Mouse (Mus musculus) gastrocnemius, adult 18-20 months (tissue): ENCODE results near the gene Olfr729. TPM values are rescaled to one million over a fixed set of nuclear protein-coding genes. Genes with fewer than 3 reads are reported as not detected.

Experiments used
- DNase-seq: peaks from one replicate; pipeline ENCODE4 v3.0.0; 2021; ENCODE audit warnings: low spot score
- long read RNA-seq, 2 experiments: library from polyadenylated mRNA; stranded (forward); transcript quantifications; one replicate each; pipeline ENCODE4 v2.0.0; 2021
- total RNA-seq, 2 experiments: library from RNA; stranded (reverse); gene quantifications; 2 replicates each; pipeline ENCODE4 v1.2.3; 2021

Gene Olfr729
- not detected for total RNA-seq
- long read RNA-seq, experiment 1: 0 reads
- long read RNA-seq, experiment 2: 0 reads

GRCm38 (mm10) chr14:50152810-50153209, at the start of gene Olfr729:
Gene Olfr729, minus strand, starts transcription at chr14:50152910.
- no peak for DNase-seq

DNA sequence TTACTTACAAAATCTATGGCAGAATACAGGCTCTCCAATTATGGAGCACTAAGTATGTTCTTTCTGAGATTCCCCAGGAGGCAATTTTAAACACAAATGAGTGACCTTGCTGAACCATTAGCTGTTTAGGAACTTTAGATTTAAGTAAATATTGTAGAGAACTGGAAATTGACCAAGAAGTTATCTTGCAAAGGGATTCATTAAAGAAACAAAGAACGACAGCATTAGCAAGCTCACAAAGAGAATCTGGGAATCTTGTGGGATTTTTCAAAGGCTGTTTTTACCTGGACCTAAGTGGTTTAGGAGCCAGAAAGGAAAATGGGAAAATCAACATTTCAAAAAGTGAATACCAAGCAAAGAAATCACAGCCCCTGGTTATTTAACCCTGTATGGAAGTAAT, 35.4 kb upstream of the Olfr729 start, which contains the start of gene Olfr730:
Gene Olfr730 (minus strand): TSS at position 101 of the 400 bp plus-strand sequence.
- no peak for DNase-seq

- no peak for DNase-seq
Measured at GRCm38 (mm10) chr14:50142580-50142979, 10.1 kb downstream of the Olfr729 start, which contains the start of gene Olfr728. Gene Olfr728, minus strand, starts transcription at chr14:50142680.

DNA sequence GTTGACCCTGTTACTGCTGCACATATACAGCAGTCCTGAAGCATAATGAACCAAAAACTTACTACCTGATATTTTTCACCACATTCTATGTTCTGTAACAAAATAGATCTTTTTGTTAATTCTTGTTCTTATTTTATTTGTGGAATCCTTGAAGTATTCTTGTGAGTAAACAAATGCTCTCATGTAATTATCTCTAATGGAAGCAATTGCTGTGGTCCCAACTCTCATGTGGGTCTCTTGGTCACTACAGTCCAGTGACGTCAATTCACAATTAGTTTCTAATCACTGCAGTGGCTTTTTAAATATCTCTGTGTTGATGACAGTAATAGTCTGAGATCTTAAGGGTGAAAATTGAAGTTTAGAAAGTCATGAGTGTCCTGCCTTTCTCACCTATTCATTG, 29.8 kb downstream of the Olfr729 start, which contains the start of gene Olfr727:
Gene Olfr727 (plus strand): TSS at position 301 of the 400 bp plus-strand sequence.
- DNase-seq: no peak

Other genes starting within 250 kb of the Olfr729 start
- gene Olfr723, start 221.1 kb downstream of the Olfr729 start, total RNA-seq: not detected
- not detected for gene Olfr724, start 189.6 kb downstream of the Olfr729 start, total RNA-seq
- not detected for gene Olfr725, start 112.5 kb downstream of the Olfr729 start, total RNA-seq
- gene Olfr726, start 62.0 kb downstream of the Olfr729 start, total RNA-seq: not detected
- not detected for gene Olfr727, start 29.7 kb downstream of the Olfr729 start, total RNA-seq
- gene Olfr728, start 10.2 kb downstream of the Olfr729 start, total RNA-seq: not detected
- gene Olfr730, start 35.3 kb upstream of the Olfr729 start, total RNA-seq: not detected
- not detected for gene Olfr731, start 89.0 kb upstream of the Olfr729 start, total RNA-seq
- gene Olfr732, start 131.3 kb upstream of the Olfr729 start, total RNA-seq: not detected
- not detected for gene Olfr733, start 148.6 kb upstream of the Olfr729 start, total RNA-seq
- not detected for gene Olfr734, start 173.9 kb upstream of the Olfr729 start, total RNA-seq
- not detected for gene Olfr735, start 196.0 kb upstream of the Olfr729 start, total RNA-seq
- not detected for gene Tlr11, start 205.0 kb upstream of the Olfr729 start, total RNA-seq
- gene Olfr736, start 228.3 kb upstream of the Olfr729 start, total RNA-seq: not detected